Mouse (Mus musculus): ENCODE measurements around the gene Actr3. TPM values are rescaled to one million over a fixed set of nuclear protein-coding genes. Genes with fewer than 3 reads are reported as not detected.

The Actr3 gene
- 45.9 and 59.9 TPM in 2 replicates for polyA plus RNA-seq (2012; rRNA removed)

- DNase-seq (ENCODE audit: low read depth) = peak; percentile 68
These were observed at the start of gene Actr3 for GRCm38 (mm10) chr1:125435369-125436135. Actr3 (minus strand) TSS chr1:125435727.

- DNase-seq (ENCODE audit: low read depth) = peak; percentile 19
These were observed 47.1 kb upstream of the Actr3 start for GRCm38 (mm10) chr1:125482459-125483287.

GRCm38 (mm10) chr1:125481842-125482241, 46.3 kb upstream of the Actr3 start:
- no peak for DNase-seq (ENCODE audit: low read depth)

- no peak for DNase-seq (ENCODE audit: low read depth)
These were observed 43.1 kb upstream of the Actr3 start for GRCm38 (mm10) chr1:125478588-125478987.

- DNase-seq (ENCODE audit: low read depth) = no peak
These were observed 40.6 kb upstream of the Actr3 start for GRCm38 (mm10) chr1:125475961-125476682.

- no peak for DNase-seq (ENCODE audit: low read depth)
These were observed 38.3 kb upstream of the Actr3 start for GRCm38 (mm10) chr1:125473866-125474265.

- no peak for DNase-seq (ENCODE audit: low read depth)
These were observed 37.7 kb upstream of the Actr3 start for GRCm38 (mm10) chr1:125473126-125473666.

GRCm38 (mm10) chr1:125470805-125471648, 35.5 kb upstream of the Actr3 start:
- no peak for DNase-seq (ENCODE audit: low read depth)

GRCm38 (mm10) chr1:125467936-125468335, 32.4 kb upstream of the Actr3 start:
- DNase-seq (ENCODE audit: low read depth) = no peak

- no peak for DNase-seq (ENCODE audit: low read depth)
These were observed 31.2 kb upstream of the Actr3 start for GRCm38 (mm10) chr1:125466621-125467257.

GRCm38 (mm10) chr1:125464011-125464410, 28.5 kb upstream of the Actr3 start:
- DNase-seq (ENCODE audit: low read depth) = no peak

- DNase-seq (ENCODE audit: low read depth) = no peak
These were observed 27.8 kb upstream of the Actr3 start for GRCm38 (mm10) chr1:125463349-125463748.

- DNase-seq (ENCODE audit: low read depth) = no peak
These were observed 27.4 kb upstream of the Actr3 start for GRCm38 (mm10) chr1:125462917-125463316.

GRCm38 (mm10) chr1:125458531-125458930, 23.0 kb upstream of the Actr3 start:
- DNase-seq (ENCODE audit: low read depth) = no peak

GRCm38 (mm10) chr1:125455128-125455527, 19.6 kb upstream of the Actr3 start:
- no peak for DNase-seq (ENCODE audit: low read depth)

GRCm38 (mm10) chr1:125450282-125451000, 14.9 kb upstream of the Actr3 start:
- DNase-seq (ENCODE audit: low read depth) = no peak

GRCm38 (mm10) chr1:125447926-125448325, 12.4 kb upstream of the Actr3 start:
- no peak for DNase-seq (ENCODE audit: low read depth)

GRCm38 (mm10) chr1:125441679-125442078, 6.2 kb upstream of the Actr3 start:
- DNase-seq (ENCODE audit: low read depth) = no peak

GRCm38 (mm10) chr1:125441251-125441650, 5.7 kb upstream of the Actr3 start:
- no peak for DNase-seq (ENCODE audit: low read depth)

GRCm38 (mm10) chr1:125439556-125439955, 4.0 kb upstream of the Actr3 start:
- DNase-seq (ENCODE audit: low read depth) = no peak

All from gonadal fat pad, adult 2 months (tissue).